Comparison of ENCODE assay signal across 10 mouse cellular contexts in the genomic region with DNA sequence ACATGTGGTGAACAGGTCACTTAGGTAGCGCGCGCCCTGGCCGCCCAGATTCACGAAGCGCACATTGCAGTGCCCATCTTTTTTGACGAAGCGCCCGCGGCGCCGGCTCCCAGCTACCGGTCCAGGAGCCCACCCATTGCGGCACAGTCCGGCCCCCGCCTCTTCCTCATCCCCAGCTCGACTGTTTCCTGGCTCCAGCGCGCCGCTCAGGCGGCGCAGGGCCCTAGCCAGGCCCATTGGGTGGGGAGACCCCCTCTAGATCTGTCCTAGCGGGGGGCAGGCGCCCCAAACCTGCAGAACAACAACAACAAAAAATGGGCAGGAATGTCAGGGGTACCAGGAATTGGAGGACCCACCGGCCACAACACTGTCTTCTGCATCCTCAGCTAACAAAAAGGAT. TPM values are rescaled to one million over a fixed set of nuclear protein-coding genes. Genes with fewer than 3 reads are reported as not detected.
A peak's percentile ranks its signal among the peaks of the same experiment; 100 is the strongest.
DNase-seq lines count a peak whose midpoint lies in the region; ATAC-seq and TF ChIP-seq lines count a peak whose summit lies in the region.
"Had no signal": no experiment of that assay in that cellular context is flagged by ENCODE, and none has a peak within 500 bp of the region (broad histone marks: within the 10 kb centered on the region; RNA-seq: fewer than 3 reads in every experiment).

No protein-coding gene starts in this region.

- H3K27me3 ChIP-seq in forebrain, postnatal 0 days (ENCODE audit: insufficient read depth, low read length) = no peaks in the 10 kb centered on the region
- peaks cover 10% of the 10 kb centered on the region for H3K27me3 ChIP-seq in forebrain, embryonic 13.5 days
- no peaks in the 10 kb centered on the region for H3K27me3 ChIP-seq in lung, embryonic 14.5 days (ENCODE audit: insufficient read depth, low read length)
- H3K27me3 ChIP-seq in hindbrain, embryonic 13.5 days = peaks cover 24% of the 10 kb centered on the region
- peaks cover 3% of the 10 kb centered on the region; the same call in 1 of the 2 replicates for H3K27me3 ChIP-seq in liver, embryonic 16.5 days (ENCODE audit: control insufficient read depth, insufficient read depth, low read depth, low read length)

- H3K9me3 ChIP-seq in forebrain, postnatal 0 days (ENCODE audit: low read length) = no peaks in the 10 kb centered on the region
- H3K9me3 ChIP-seq in forebrain, embryonic 13.5 days (replicated peaks) = no peaks in the 10 kb centered on the region
- H3K9me3 ChIP-seq in lung, embryonic 14.5 days (ENCODE audit: low read depth, low read length) = no peaks in the 10 kb centered on the region
- no peaks in the 10 kb centered on the region for H3K9me3 ChIP-seq in hindbrain, embryonic 13.5 days
- H3K9me3 ChIP-seq in liver, embryonic 16.5 days (replicated peaks; ENCODE audit: control insufficient read depth, low read length) = no peaks in the 10 kb centered on the region

- H3K4me3 ChIP-seq in forebrain, postnatal 0 days (ENCODE audit: low read depth, low read length) = no peak overlapping the region
- no peak overlapping the region for H3K4me3 ChIP-seq in forebrain, embryonic 13.5 days
- no peak overlapping the region for H3K4me3 ChIP-seq in lung, embryonic 14.5 days (ENCODE audit: low read depth, low read length)
- 0 out of 2 replicates have a peak overlapping the region, but pooled peaks have one; percentile 5 for H3K4me3 ChIP-seq in hindbrain, embryonic 13.5 days
- no peak overlapping the region for H3K4me3 ChIP-seq in liver, embryonic 16.5 days (ENCODE audit: low read depth, low read length)

- TF ChIP-seq CTCF in forebrain, postnatal 0 days (IDR thresholded peaks at IDR 0.05; ENCODE audit: low read depth) = no peak
- TF ChIP-seq CTCF in lung, embryonic 14.5 days (IDR thresholded peaks at IDR 0.05; ENCODE audit: low read depth) = no peak

- peaks cover 11% of the 10 kb centered on the region for H3K36me3 ChIP-seq in forebrain, postnatal 0 days (ENCODE audit: insufficient read depth)
- peaks cover 20% of the 10 kb centered on the region for H3K36me3 ChIP-seq in forebrain, embryonic 13.5 days (ENCODE audit: poor library complexity, severe bottlenecking)
- peaks cover 26% of the 10 kb centered on the region for H3K36me3 ChIP-seq in lung, embryonic 14.5 days (ENCODE audit: insufficient read depth)
- peaks cover 25% of the 10 kb centered on the region for H3K36me3 ChIP-seq in hindbrain, embryonic 13.5 days
- H3K36me3 ChIP-seq in liver, embryonic 16.5 days (ENCODE audit: control insufficient read depth, insufficient read depth) = no peaks in the 10 kb centered on the region

- H3K4me2 ChIP-seq in forebrain, postnatal 0 days (ENCODE audit: low read depth) = peak overlapping the region; percentile 13; the same call in 1 of the 2 replicates
- no peak overlapping the region for H3K4me2 ChIP-seq in forebrain, embryonic 13.5 days
- peak overlapping the region; percentile 50 for H3K4me2 ChIP-seq in lung, embryonic 14.5 days
- peak overlapping the region; percentile 17; the same call in 1 of the 2 replicates for H3K4me2 ChIP-seq in hindbrain, embryonic 13.5 days
- 0 out of 2 replicates have a peak overlapping the region, but pooled peaks have one; percentile 6 for H3K4me2 ChIP-seq in liver, embryonic 16.5 days (ENCODE audit: low read depth, low read length)

- H3K27ac ChIP-seq in forebrain, postnatal 0 days (ENCODE audit: low read depth, low read length) = no peak overlapping the region
- no peak overlapping the region for H3K27ac ChIP-seq in forebrain, embryonic 13.5 days
- no peak overlapping the region for H3K27ac ChIP-seq in lung, embryonic 14.5 days (ENCODE audit: low read depth)
- no peak overlapping the region for H3K27ac ChIP-seq in hindbrain, embryonic 13.5 days
- no peak overlapping the region for H3K27ac ChIP-seq in liver, embryonic 16.5 days (ENCODE audit: low read length)

- H3K4me1 ChIP-seq in forebrain, postnatal 0 days (ENCODE audit: insufficient read depth) = peaks cover 8% of the 10 kb centered on the region
- peaks cover 13% of the 10 kb centered on the region for H3K4me1 ChIP-seq in forebrain, embryonic 13.5 days
- H3K4me1 ChIP-seq in lung, embryonic 14.5 days (ENCODE audit: insufficient read depth) = no peaks in the 10 kb centered on the region
- H3K4me1 ChIP-seq in hindbrain, embryonic 13.5 days (replicated peaks) = peaks cover 13% of the 10 kb centered on the region
- peaks cover 5% of the 10 kb centered on the region for H3K4me1 ChIP-seq in liver, embryonic 16.5 days (ENCODE audit: control insufficient read depth, low read depth, low read length)

- 21% methylated on average over 25 of the region's 25 CpGs for WGBS in forebrain, postnatal 0 days
- 8% methylated on average over 25 of the region's 25 CpGs for WGBS in forebrain, embryonic 13.5 days
- 13% methylated on average over 25 of the region's 25 CpGs for whole genome bisulfite sequencing in lung, embryonic 14.5 days
- 14% methylated on average over 25 of the region's 25 CpGs for WGBS in hindbrain, embryonic 13.5 days
- 16% methylated on average over 25 of the region's 25 CpGs for WGBS in liver, embryonic 16.5 days (ENCODE audit: insufficient replicate concordance)

- no peak for ATAC-seq in forebrain, postnatal 0 days
- no peak for ATAC-seq in forebrain, embryonic 13.5 days
- ATAC-seq in lung, embryonic 14.5 days (ENCODE audit: insufficient read depth) = 0 out of 2 replicates have a peak, but pooled peaks have one; percentile 33
- no peak for ATAC-seq in hindbrain, embryonic 13.5 days (ENCODE audit: low FRiP score)
- ATAC-seq in liver, embryonic 16.5 days (ENCODE audit: low read depth) = no peak

- DNase-seq in forebrain, postnatal 0 days = no peak
- DNase-seq in lung, embryonic 14.5 days = no peak
- no peak for DNase-seq in lung, postnatal 10 days
- DNase-seq in embryo, embryonic 10.5 days (ENCODE audit: low spot score) = no peak
- DNase-seq in cerebellum, postnatal 4 days (ENCODE audit: low spot score in 2 of 2) = no peak

- H3K9ac ChIP-seq in forebrain, postnatal 0 days = no peak overlapping the region
- no peak overlapping the region for H3K9ac ChIP-seq in forebrain, embryonic 13.5 days
- H3K9ac ChIP-seq in lung, embryonic 14.5 days = peak overlapping the region; percentile 20; the same call in 1 of the 2 replicates
- H3K9ac ChIP-seq in hindbrain, embryonic 13.5 days = no peak overlapping the region
- no peak overlapping the region for H3K9ac ChIP-seq in liver, embryonic 16.5 days (ENCODE audit: low read depth, low read length)

RNA-seq across cellular contexts. Expression of a gene that starts 4.7 kb away (rescaled TPM):
- total RNA-seq in forebrain, postnatal 0 days (2014; rRNA removed) = 0.54 and 1.00 TPM in 2 replicates
- 0.48 and 1.1 TPM in 2 replicates for polyA plus RNA-seq in forebrain, postnatal 0 days (2015; fragmentation: Nextera tagmentation; extraction: Ambion mirVana)
- polyA plus RNA-seq in forebrain, embryonic 13.5 days (2015; fragmentation: Nextera tagmentation; extraction: Ambion mirVana) = 0.45 and 0.49 TPM in 2 replicates
- polyA plus RNA-seq in lung, embryonic 14.5 days (2014; fragmentation: Nextera tagmentation; extraction: Ambion mirVana) = 0.67 and 1.1 TPM in 2 replicates
- 0.50 and 0.81 TPM in 2 replicates for polyA plus RNA-seq in hindbrain, embryonic 13.5 days (2015; fragmentation: Nextera tagmentation; extraction: Ambion mirVana)
- 0.14 and 0.15 TPM in 2 replicates for polyA plus RNA-seq in liver, embryonic 16.5 days (2015; fragmentation: Nextera tagmentation; extraction: Ambion mirVana)
- total RNA-seq: hematopoietic stem cell, adult 5-6 weeks; monocyte, adult 5-6 weeks had no signal

RNA-seq across cellular contexts. Expression of a gene that starts 5.5 kb away (rescaled TPM):
- 253 and 270 TPM in 2 replicates for total RNA-seq in forebrain, postnatal 0 days (2014; rRNA removed)
- 282 and 317 TPM in 2 replicates for polyA plus RNA-seq in forebrain, postnatal 0 days (2015; fragmentation: Nextera tagmentation; extraction: Ambion mirVana)
- 314 and 335 TPM in 2 replicates for polyA plus RNA-seq in forebrain, embryonic 13.5 days (2015; fragmentation: Nextera tagmentation; extraction: Ambion mirVana)
- polyA plus RNA-seq in lung, embryonic 14.5 days (2014; fragmentation: Nextera tagmentation; extraction: Ambion mirVana) = 109 and 110 TPM in 2 replicates
- polyA plus RNA-seq in hindbrain, embryonic 13.5 days (2015; fragmentation: Nextera tagmentation; extraction: Ambion mirVana) = 327 and 333 TPM in 2 replicates
- 26.0 and 26.5 TPM in 2 replicates for polyA plus RNA-seq in liver, embryonic 16.5 days (2015; fragmentation: Nextera tagmentation; extraction: Ambion mirVana)

RNA-seq across cellular contexts. Expression of a gene that starts 10.9 kb away (rescaled TPM):
- 39.3 and 41.8 TPM in 2 replicates for total RNA-seq in forebrain, postnatal 0 days (2014; rRNA removed)
- 55.9 and 60.7 TPM in 2 replicates for polyA plus RNA-seq in forebrain, postnatal 0 days (2015; fragmentation: Nextera tagmentation; extraction: Ambion mirVana)
- 49.2 and 53.6 TPM in 2 replicates for polyA plus RNA-seq in forebrain, embryonic 13.5 days (2015; fragmentation: Nextera tagmentation; extraction: Ambion mirVana)
- 85.4 and 95.3 TPM in 2 replicates for polyA plus RNA-seq in lung, embryonic 14.5 days (2014; fragmentation: Nextera tagmentation; extraction: Ambion mirVana)
- polyA plus RNA-seq in hindbrain, embryonic 13.5 days (2015; fragmentation: Nextera tagmentation; extraction: Ambion mirVana) = 37.5 and 40.3 TPM in 2 replicates
- polyA plus RNA-seq in liver, embryonic 16.5 days (2015; fragmentation: Nextera tagmentation; extraction: Ambion mirVana) = 19.2 and 20.9 TPM in 2 replicates

RNA-seq across cellular contexts. Expression of a gene that starts 35.4 kb away (rescaled TPM):
- 6.5 and 8.9 TPM in 2 replicates for total RNA-seq in forebrain, postnatal 0 days (2014; rRNA removed)
- polyA plus RNA-seq in forebrain, postnatal 0 days (2015; fragmentation: Nextera tagmentation; extraction: Ambion mirVana) = 9.6 and 10.0 TPM in 2 replicates
- 4.1 and 4.4 TPM in 2 replicates for polyA plus RNA-seq in forebrain, embryonic 13.5 days (2015; fragmentation: Nextera tagmentation; extraction: Ambion mirVana)
- 5.0 and 5.9 TPM in 2 replicates for polyA plus RNA-seq in lung, embryonic 14.5 days (2014; fragmentation: Nextera tagmentation; extraction: Ambion mirVana)
- polyA plus RNA-seq in hindbrain, embryonic 13.5 days (2015; fragmentation: Nextera tagmentation; extraction: Ambion mirVana) = 5.2 and 5.3 TPM in 2 replicates
- polyA plus RNA-seq in liver, embryonic 16.5 days (2015; fragmentation: Nextera tagmentation; extraction: Ambion mirVana) = 0.08 and 0.22 TPM in 2 replicates
- total RNA-seq: monocyte, adult 5-6 weeks had no signal

RNA-seq across cellular contexts. Expression of a gene that starts 36.3 kb away (rescaled TPM):
- total RNA-seq in forebrain, postnatal 0 days (2014; rRNA removed) = 128 and 144 TPM in 2 replicates
- 8.9 and 12.5 TPM in 2 replicates for polyA plus RNA-seq in forebrain, postnatal 0 days (2015; fragmentation: Nextera tagmentation; extraction: Ambion mirVana)
- polyA plus RNA-seq in forebrain, embryonic 13.5 days (2015; fragmentation: Nextera tagmentation; extraction: Ambion mirVana) = 12.4 and 13.1 TPM in 2 replicates
- polyA plus RNA-seq in lung, embryonic 14.5 days (2014; fragmentation: Nextera tagmentation; extraction: Ambion mirVana) = 0.76 and 1.9 TPM in 2 replicates
- 21.1 and 22.8 TPM in 2 replicates for polyA plus RNA-seq in hindbrain, embryonic 13.5 days (2015; fragmentation: Nextera tagmentation; extraction: Ambion mirVana)
- not detected in 2 replicates for polyA plus RNA-seq in liver, embryonic 16.5 days (2015; fragmentation: Nextera tagmentation; extraction: Ambion mirVana)
- total RNA-seq: monocyte, adult 5-6 weeks had no signal
